Mouse (Mus musculus): ENCODE data around the gene Crybb1.

GRCm38 (mm10) chr5:112276267-112276873 lies 20.8 kb downstream of the Crybb1 start, which contains the start of gene Tpst2:
- TF ChIP-seq CTCF (IDR thresholded peaks at IDR 0.05; ENCODE audit: low read depth, low read length): no peak
- TF ChIP-seq POLR2AphosphoS5 (IDR thresholded peaks at IDR 0.05; ENCODE audit: insufficient replicate concordance, low read depth, low read length): no peak
- no peak for TF ChIP-seq TAL1 (conservative IDR thresholded peaks at IDR 0.05; ENCODE audit: low read depth, low read length)
- TF ChIP-seq GATA1 (IDR thresholded peaks at IDR 0.05; ENCODE audit: borderline replicate concordance, low read length): no peak
- no peak for TF ChIP-seq GATA2 (IDR thresholded peaks at IDR 0.05; ENCODE audit: borderline replicate concordance, low read depth, low read length)

Measured in G1E (cell line).